Mouse (Mus musculus) forebrain, embryonic 15.5 days (tissue): Measurements from ENCODE around the gene D10Wsu102e. TPM values are rescaled to one million over a fixed set of nuclear protein-coding genes. Genes with fewer than 3 reads are reported as not detected.
"Not testable (repeated sequence)": the region's sequence is repeated elsewhere in the genome, so short reads cannot be mapped to it uniquely, and the experiment has no call there.

Experiments used
- ATAC-seq: fragments of 200-750 bp; cut with Nextera tagmentation; replicated peaks from 2 replicates; pipeline ENCODE4 v1.8.0; 2017; ENCODE audit warnings: mild to moderate bottlenecking, moderate TSS enrichment, moderate library complexity
- H3K27ac ChIP-seq: fragments of 300-500 bp; sonication (generic); replicated peaks from 2 replicates; pipeline ENCODE4 v1.5.1; 2015; ENCODE audit warnings: mild to moderate bottlenecking, inconsistent platforms
- H3K27me3 ChIP-seq: fragments of 300-500 bp; sonication (generic); 2 replicates; pipeline ENCODE4 v1.6.1; 2015; ENCODE audit warnings: inconsistent platforms
- H3K36me3 ChIP-seq: fragments of 300-500 bp; sonication (generic); 2 replicates; pipeline ENCODE4 v1.6.1; 2015; ENCODE audit warnings: mild to moderate bottlenecking, inconsistent platforms
- H3K4me1 ChIP-seq: fragments of 300-500 bp; sonication (generic); 2 replicates; pipeline ENCODE4 v1.6.1; 2015; ENCODE audit warnings: inconsistent platforms
- H3K4me2 ChIP-seq: fragments of 300-500 bp; sonication (generic); replicated peaks from 2 replicates; pipeline ENCODE4 v1.6.1; 2015; ENCODE audit warnings: mild to moderate bottlenecking, inconsistent platforms
- H3K4me3 ChIP-seq: fragments of 300-500 bp; sonication (generic); 2 replicates; pipeline ENCODE4 v1.5.1; 2015; ENCODE audit warnings: mild to moderate bottlenecking, inconsistent platforms
- H3K9ac ChIP-seq: fragments of 300-500 bp; sonication (generic); replicated peaks from 2 replicates; pipeline ENCODE4 v1.6.1; 2015; ENCODE audit warnings: mild to moderate bottlenecking, inconsistent platforms
- H3K9me3 ChIP-seq: fragments of 300-500 bp; sonication (generic); 2 replicates; pipeline ENCODE4 v1.6.1; 2016; ENCODE audit warnings: inconsistent platforms
- WGBS: fragments of 180-500 bp; shearing (Covaris S2); methylation state at CpG from one replicate; pipeline ENCODE4 v1.1.7; 2015; ENCODE audit warnings: mixed read lengths; 5-methylcytosine and 5-hydroxymethylcytosine counted together
- polyA plus RNA-seq: library from polyadenylated mRNA; unstranded; fragments of >200 nt; fragmentation: Nextera tagmentation; extraction: Ambion mirVana; gene quantifications from 2 replicates; pipeline ENCODE4 v1.2.1, GENCODE M21; 2015

Gene D10Wsu102e
- polyA plus RNA-seq, 1 experiment from 2014 or later, result 1.1 TPM

DNA sequence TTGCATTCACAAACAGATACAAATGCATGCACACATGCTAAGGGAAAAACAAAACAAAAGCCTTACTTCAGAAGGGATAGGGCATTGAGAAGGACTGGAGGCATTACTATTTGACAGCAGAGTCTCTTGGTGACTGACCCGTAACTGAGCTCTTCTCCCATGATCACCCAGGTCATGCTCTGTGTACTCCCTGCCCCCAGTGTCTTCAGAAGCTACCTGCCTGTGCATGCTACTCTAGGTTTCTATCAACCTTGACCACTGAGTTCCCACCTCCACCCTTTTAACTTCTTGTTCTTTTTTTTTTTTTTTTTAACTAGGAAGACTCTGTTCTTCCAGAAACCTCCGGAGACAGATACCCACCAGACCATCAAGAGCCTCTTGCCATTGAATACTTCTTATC, 9.3 kb upstream of the D10Wsu102e start:
- Histone ChIP-seq H3K27ac (no peak overlapping the region), H3K27me3 (no peaks in the 10 kb centered on the region), H3K9ac (no peak overlapping the region), H3K4me2 (no peak overlapping the region), H3K36me3 (no peaks in the 10 kb centered on the region), H3K4me1 (0 out of 2 replicates have a peak, but pooled peaks cover 4% of the 10 kb centered on the region), H3K9me3 (no peaks in the 10 kb centered on the region), H3K4me3 (no peak overlapping the region)
- no peak for ATAC-seq
- WGBS, result 92% methylated on average over 2 of the region's 2 CpGs

DNA sequence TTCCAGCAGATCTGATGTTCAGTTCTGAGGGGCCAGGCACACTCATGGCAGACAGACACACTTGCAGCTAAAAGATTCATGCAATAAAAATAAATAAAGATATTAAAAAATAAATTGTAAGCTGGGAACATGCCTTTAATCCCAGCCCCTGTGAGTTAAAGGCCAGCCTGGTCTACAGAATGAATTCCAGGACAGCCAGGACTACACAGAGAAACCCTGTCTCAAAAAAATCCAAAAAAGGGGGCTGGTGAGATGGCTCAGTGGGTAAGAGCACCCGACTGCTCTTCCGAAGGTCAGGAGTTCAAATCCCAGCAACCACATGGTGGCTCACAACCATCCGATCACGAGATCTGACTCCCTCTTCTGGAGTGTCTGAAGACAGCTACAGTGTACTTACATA, 8.2 kb upstream of the D10Wsu102e start:
- ATAC-seq, H3K4me1 ChIP-seq, H3K4me3 ChIP-seq, H3K4me2 ChIP-seq, H3K36me3 ChIP-seq, H3K9ac ChIP-seq, H3K27ac ChIP-seq, H3K27me3 ChIP-seq, H3K9me3 ChIP-seq: not testable (repeated sequence)
- WGBS, result 92% methylated on average over 4 of the region's 4 CpGs

DNA sequence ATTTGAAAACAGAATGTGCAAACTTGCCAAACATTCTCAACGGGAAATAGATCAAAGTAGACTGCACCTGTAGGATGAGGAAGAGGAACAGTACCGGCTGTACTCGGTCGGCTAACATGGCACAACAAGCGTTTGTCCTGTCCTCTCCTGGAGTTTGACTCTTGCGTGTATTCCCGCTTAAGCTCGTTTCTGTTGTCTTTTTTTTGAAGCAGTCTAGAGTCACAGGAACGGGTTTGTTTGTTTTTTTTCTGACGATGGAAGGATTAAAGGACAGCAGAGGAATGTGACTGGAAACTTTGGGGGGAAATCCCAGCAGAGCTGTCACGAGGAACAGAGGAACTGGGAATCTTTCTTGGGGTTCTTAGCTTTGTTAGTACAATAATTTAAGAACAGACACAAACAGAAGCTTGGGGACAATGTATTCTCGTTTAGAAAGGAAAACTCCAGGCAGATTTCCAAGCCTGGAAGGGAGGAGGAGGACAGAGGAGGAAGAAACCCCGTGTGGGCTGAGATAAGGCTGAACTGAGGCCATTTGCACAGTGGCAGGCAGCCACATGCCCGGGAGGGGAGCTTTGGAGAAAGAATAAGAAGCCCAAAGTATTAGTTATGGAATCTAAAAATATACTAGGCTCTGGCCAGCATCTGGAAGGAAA, 6.2 kb upstream of the D10Wsu102e start:
- Histone ChIP-seq H3K9me3 (no peaks in the 10 kb centered on the region), H3K4me2 (no peak overlapping the region), H3K27me3 (no peaks in the 10 kb centered on the region), H3K9ac (no peak overlapping the region), H3K4me1 (0 out of 2 replicates have a peak, but pooled peaks cover 4% of the 10 kb centered on the region), H3K4me3 (no peak overlapping the region), H3K27ac (no peak overlapping the region), H3K36me3 (no peaks in the 10 kb centered on the region)
- WGBS, result 56% methylated on average over 14 of the region's 14 CpGs
- no peak for ATAC-seq

DNA sequence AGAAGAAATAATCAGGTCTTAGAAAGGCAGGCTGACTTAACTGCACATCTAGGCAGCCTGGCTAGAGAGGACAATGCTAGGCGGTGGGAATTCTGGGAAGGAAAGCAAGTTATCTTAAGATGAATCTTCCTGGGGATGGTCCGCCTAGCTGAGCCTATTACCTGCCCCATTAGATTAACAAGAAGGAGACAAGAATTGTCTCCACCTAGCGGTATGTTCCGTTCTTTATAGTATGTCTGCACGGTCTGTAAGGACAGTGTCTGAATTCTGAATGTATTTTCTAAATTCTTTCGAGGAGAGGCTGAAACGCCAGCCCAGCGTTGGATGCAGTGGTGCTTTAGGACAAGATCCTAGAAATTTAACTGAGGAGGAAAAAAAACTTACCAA, 5.7 kb upstream of the D10Wsu102e start:
- no peaks in the 10 kb centered on the region for H3K9me3 ChIP-seq
- no peaks in the 10 kb centered on the region for H3K36me3 ChIP-seq
- WGBS, result 67% methylated on average over 8 of the region's 8 CpGs
- no peak overlapping the region for H3K4me2 ChIP-seq
- H3K27me3 ChIP-seq, result no peaks in the 10 kb centered on the region
- H3K27ac ChIP-seq, result no peak overlapping the region
- H3K4me1 ChIP-seq, result peaks cover 5% of the 10 kb centered on the region; the same call in 1 of the 2 replicates
- no peak for ATAC-seq
- H3K4me3 ChIP-seq, result no peak overlapping the region
- no peak overlapping the region for H3K9ac ChIP-seq

DNA sequence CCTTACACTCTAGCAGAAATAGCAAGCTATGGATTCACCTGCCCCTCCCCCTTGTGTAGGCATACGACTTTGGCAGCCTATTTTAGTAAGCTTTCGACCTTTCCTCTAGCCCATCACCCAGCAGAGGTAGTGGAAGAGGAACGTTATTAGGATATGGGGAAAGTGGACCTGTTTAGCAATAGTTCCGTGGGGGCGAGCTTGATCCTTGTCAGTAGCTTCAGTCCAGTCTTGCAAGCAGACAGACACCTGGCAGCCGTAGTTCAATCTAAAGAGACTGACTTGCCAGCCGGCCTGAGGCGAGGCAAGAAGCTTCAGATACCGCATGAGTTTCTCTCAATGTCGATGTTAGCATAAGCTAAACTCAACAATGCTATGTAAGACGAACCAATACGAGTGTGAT, 3.6 kb upstream of the D10Wsu102e start:
- Histone ChIP-seq H3K9ac (no peak overlapping the region), H3K9me3 (no peaks in the 10 kb centered on the region), H3K4me3 (no peak overlapping the region), H3K4me1 (peaks cover 14% of the 10 kb centered on the region), H3K27ac (no peak overlapping the region), H3K36me3 (no peaks in the 10 kb centered on the region), H3K4me2 (no peak overlapping the region), H3K27me3 (no peaks in the 10 kb centered on the region)
- 82% methylated on average over 12 of the region's 12 CpGs for WGBS
- ATAC-seq, result no peak

DNA sequence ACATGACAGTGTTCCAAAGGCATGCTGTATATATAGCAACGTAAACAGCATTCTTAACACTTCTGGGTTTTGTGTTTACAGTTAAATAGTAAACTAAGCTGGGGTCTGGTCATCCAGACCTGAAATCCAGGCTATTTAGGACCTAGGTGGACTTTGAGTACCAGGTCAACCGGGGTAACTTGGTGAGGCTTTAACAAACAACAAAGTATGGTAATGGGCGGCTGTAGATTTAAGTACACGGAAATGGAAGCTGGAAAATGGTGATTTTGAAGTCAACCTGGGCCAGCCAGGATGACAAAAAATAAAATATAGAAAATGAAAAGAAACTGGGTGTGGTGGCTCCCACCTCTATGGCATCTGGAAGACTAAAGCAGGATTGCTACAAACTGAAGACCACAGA, 570 bp upstream of the D10Wsu102e start:
- H3K4me3 ChIP-seq, result peak overlapping the region; percentile 94
- peaks cover 16% of the 10 kb centered on the region for H3K4me1 ChIP-seq
- peaks cover 3% of the 10 kb centered on the region; the same call in 1 of the 2 replicates for H3K36me3 ChIP-seq
- no peaks in the 10 kb centered on the region for H3K27me3 ChIP-seq
- ATAC-seq, result no peak
- H3K4me2 ChIP-seq, result peak overlapping the region; percentile 81
- WGBS, result 89% methylated on average over 4 of the region's 4 CpGs
- H3K9me3 ChIP-seq, result no peaks in the 10 kb centered on the region
- H3K9ac ChIP-seq, result peak overlapping the region; percentile 31
- H3K27ac ChIP-seq, result peak overlapping the region; percentile 72

DNA sequence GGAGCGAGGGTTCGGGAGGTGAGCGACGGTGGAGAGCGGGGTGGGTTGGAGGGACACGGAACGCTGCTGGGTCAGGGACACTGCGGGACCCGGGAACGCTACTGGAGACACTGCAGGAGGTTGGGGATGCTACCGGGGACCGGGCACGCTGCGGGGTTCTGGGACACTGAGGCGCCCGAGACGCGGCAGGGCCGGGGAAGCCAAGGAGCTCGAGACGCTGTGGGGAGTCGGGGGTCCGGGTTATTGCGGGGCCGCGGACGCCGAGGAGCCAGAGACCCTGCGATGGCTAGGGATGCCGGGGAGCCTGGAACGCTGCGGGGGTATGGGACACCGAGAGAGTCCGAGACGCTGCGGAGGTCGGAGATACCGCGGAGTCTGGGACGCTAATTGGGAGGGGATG, 335 bp downstream of the D10Wsu102e start:
- WGBS, result under 1% methylated on average over 40 of the region's 40 CpGs
- Histone ChIP-seq H3K4me2 (peak overlapping the region; percentile 81), H3K27ac (peak overlapping the region; percentile 72), H3K9ac (peak overlapping the region; percentile 85), H3K27me3 (no peaks in the 10 kb centered on the region), H3K4me3 (peak overlapping the region; percentile 94), H3K9me3 (no peaks in the 10 kb centered on the region), H3K4me1 (peaks cover 16% of the 10 kb centered on the region), H3K36me3 (peaks cover 12% of the 10 kb centered on the region)
- ATAC-seq, result peak; percentile 84

DNA sequence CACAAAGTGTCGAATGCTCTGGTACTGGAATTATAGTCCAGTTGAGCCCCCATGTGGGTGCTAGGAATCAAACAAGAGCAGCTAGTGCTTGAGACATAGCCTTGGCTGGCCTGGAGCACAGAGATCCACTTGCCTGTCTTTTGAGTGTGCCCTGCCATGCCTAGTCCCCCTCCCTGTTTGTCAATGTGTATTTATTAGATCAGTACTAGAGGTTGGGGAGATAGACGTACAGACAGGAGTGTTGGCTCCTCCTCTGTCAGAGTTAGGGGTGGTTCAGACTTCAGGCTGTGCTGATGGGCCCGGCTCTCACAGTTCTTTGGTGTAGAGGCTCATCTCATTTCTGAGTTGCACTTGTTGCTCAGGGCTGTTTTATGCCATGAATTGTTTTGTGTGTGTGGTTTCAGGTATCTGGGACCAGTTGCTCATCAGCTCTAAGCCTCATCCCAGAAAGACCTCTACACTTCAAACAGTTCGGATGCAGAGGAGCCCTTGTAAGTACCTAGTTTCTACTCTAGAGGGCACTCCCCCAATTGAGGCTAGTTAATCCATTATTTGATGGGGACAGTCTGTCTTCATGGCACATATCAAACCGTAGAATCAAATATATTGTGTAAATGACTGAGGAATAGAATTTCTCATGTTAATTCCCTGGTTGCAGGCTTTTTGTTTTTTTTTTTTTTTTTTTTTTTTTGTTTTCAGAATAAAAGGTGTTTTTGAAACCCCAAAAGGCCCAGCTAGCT, 1.8 kb downstream of the D10Wsu102e start:
- peak overlapping the region; percentile 81 for H3K4me2 ChIP-seq
- H3K9me3 ChIP-seq, result no peaks in the 10 kb centered on the region
- H3K4me3 ChIP-seq, result peak overlapping the region; percentile 94
- peaks cover 27% of the 10 kb centered on the region for H3K36me3 ChIP-seq
- WGBS, result 42% methylated on average over 5 of the region's 5 CpGs
- peaks cover 16% of the 10 kb centered on the region for H3K4me1 ChIP-seq
- no peak overlapping the region for H3K9ac ChIP-seq
- no peaks in the 10 kb centered on the region for H3K27me3 ChIP-seq
- H3K27ac ChIP-seq, result no peak overlapping the region
- ATAC-seq, result no peak

DNA sequence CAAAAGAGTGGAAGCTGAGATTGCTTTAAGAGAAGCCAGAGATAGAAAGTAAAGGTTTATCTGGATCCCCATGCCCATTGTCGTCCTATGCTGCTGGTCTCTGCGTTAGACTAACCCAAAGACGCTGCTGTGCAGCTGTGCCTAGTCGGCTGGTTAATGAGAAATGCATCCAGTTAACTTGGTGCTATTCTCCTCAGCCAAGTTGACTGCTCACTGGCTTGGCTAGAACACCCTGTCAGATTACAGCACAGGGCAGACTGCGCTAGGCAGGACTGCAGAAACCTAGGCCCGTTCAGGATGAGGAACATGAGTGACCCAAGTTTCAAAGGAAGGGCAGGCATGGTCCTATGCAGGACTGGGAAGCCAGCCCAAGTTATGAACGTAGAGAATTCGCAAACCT, 3.4 kb downstream of the D10Wsu102e start:
- ATAC-seq, result no peak
- Histone ChIP-seq H3K4me1 (peaks cover 16% of the 10 kb centered on the region), H3K27me3 (no peaks in the 10 kb centered on the region), H3K4me2 (no peak overlapping the region), H3K4me3 (no peak overlapping the region), H3K36me3 (peaks cover 43% of the 10 kb centered on the region), H3K27ac (no peak overlapping the region), H3K9ac (no peak overlapping the region), H3K9me3 (no peaks in the 10 kb centered on the region)
- WGBS, result 93% methylated on average over 8 of the region's 8 CpGs

DNA sequence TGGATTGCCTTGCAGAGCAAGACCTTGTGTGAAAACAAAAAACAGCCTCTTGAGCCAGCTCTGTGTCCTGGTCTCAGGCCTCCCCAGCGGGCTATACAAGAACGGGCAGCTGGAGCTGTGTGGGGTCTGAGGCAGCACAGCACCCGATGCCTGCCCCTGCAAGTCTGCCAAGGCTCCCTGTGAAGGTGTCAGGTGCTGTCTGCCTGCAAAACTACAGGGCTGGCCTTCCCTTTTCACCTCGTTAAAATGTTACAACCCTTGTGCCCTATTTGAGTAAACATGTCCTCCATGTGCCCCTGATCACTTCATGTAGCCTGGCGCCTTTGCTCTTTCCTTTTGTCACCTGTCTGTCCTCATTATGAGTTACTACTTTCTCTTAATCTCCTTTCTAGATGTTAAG, 8.9 kb downstream of the D10Wsu102e start:
- Histone ChIP-seq H3K4me3 (no peak overlapping the region), H3K4me1 (no peaks in the 10 kb centered on the region), H3K9me3 (no peaks in the 10 kb centered on the region), H3K9ac (no peak overlapping the region), H3K36me3 (peaks cover 75% of the 10 kb centered on the region), H3K4me2 (no peak overlapping the region), H3K27me3 (no peaks in the 10 kb centered on the region), H3K27ac (no peak overlapping the region)
- ATAC-seq, result no peak
- 69% methylated on average over 5 of the region's 5 CpGs for WGBS

DNA sequence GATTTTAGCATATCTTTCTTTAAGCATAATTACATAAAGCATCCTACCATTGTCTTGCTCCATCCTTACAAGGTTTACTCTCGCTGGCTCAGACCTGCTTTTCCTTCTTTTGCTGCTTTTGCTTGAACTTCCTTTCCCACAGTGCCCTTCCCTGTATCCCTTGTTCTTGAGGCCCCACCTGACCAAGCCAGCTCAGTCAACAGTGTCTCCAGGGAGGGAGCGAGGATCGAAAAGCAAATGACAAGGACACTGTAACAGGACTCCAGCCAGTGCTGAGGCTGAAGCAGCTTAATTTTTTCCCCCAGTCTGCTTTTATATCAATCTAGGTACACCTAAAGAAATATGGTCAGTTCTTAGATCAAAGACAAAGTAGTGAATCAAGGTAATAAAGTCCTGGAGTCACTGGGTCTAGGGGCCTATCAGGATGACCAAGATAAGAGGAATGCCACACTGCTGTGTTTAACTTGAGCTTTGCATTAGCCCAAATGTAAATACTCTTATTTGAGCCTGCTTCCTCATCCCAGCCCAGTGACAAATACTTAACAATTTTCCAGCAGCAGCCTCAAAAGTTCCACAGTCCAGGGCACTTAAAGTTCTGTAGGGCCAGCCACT, 14.1 kb downstream of the D10Wsu102e start:
- H3K4me1 ChIP-seq, result no peaks in the 10 kb centered on the region
- no peak overlapping the region for H3K4me2 ChIP-seq
- no peak overlapping the region for H3K9ac ChIP-seq
- no peak overlapping the region for H3K27ac ChIP-seq
- no peak overlapping the region for H3K4me3 ChIP-seq
- ATAC-seq, result no peak
- no peaks in the 10 kb centered on the region for H3K27me3 ChIP-seq
- WGBS, result 93% methylated on average over 3 of the region's 3 CpGs
- no peaks in the 10 kb centered on the region for H3K9me3 ChIP-seq
- peaks cover 38% of the 10 kb centered on the region for H3K36me3 ChIP-seq

DNA sequence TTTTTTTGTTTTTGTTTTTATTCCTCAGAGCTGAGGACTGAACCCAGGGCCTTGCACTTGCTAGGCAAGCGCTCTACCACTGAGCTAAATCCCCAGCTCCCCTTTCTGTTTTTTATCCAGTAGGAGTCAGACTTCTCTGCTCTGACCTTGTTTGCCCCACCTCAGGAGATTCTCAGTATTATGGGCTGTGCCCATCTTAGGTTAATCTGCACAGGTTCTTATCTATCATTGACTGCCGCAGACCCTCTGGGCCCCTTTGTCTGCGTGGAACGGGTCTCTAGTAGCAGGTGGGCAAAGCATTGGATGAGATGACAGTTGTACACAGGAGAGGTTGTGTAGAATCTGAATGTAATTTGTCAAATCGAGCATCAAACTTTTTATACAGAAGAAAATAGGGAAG, 15.4 kb downstream of the D10Wsu102e start:
- H3K4me1 ChIP-seq, H3K27ac ChIP-seq, H3K9ac ChIP-seq, H3K4me2 ChIP-seq, H3K9me3 ChIP-seq, ATAC-seq, H3K4me3 ChIP-seq, H3K27me3 ChIP-seq: not testable (repeated sequence)
- WGBS, result 97% methylated on average over 5 of the region's 5 CpGs
- H3K36me3 ChIP-seq, result peaks cover 31% of the 10 kb centered on the region
